Mouse (Mus musculus) C2C12 (cell line): ENCODE measurements around the gene Zfp143. TPM values are rescaled to one million over a fixed set of nuclear protein-coding genes. Genes with fewer than 3 reads are reported as not detected.
"Not testable (repeated sequence)": the region's sequence is repeated elsewhere in the genome, so short reads cannot be mapped to it uniquely, and the experiment has no call there.

ENCODE experiments used
- H3K27me3 ChIP-seq: one replicate; pipeline ENCODE4 v1.6.1; 2011; ENCODE audit not compliant: control insufficient read depth, insufficient read depth, insufficient read length
- H3K36me3 ChIP-seq: one replicate; pipeline ENCODE4 v1.6.1; 2011; ENCODE audit not compliant: control insufficient read depth, insufficient read depth
- H3K4me3 ChIP-seq: one replicate; pipeline ENCODE4 v1.5.1; 2011; ENCODE audit warnings: mild to moderate bottlenecking, control low read depth; ENCODE audit not compliant: poor library complexity, insufficient read depth, severe bottlenecking
- H3K79me2 ChIP-seq: one replicate; pipeline ENCODE4 v1.6.1; 2011; ENCODE audit not compliant: control insufficient read depth, insufficient read depth
- H3K79me3 ChIP-seq: one replicate; pipeline ENCODE4 v1.6.1; 2011; ENCODE audit warnings: low read depth, control low read depth
- H3ac ChIP-seq: one replicate; pipeline ENCODE3; 2011; ENCODE audit warnings: low read depth; ENCODE audit not compliant: control insufficient read depth, insufficient read length
- CEBPB ChIP-seq: IDR thresholded peaks from one replicate; pipeline ENCODE4 v1.6.1; 2011; ENCODE audit warnings: low read depth, mild to moderate bottlenecking, control low read depth, moderate library complexity
- CTCF ChIP-seq: IDR thresholded peaks from one replicate; pipeline ENCODE4 v1.5.1; 2011; ENCODE audit not compliant: control insufficient read depth, insufficient read depth, insufficient read length
- FOSL1 ChIP-seq: IDR thresholded peaks from one replicate; pipeline ENCODE4 v1.8.0; 2011; ENCODE audit warnings: mild to moderate bottlenecking, low read length; ENCODE audit not compliant: poor library complexity, insufficient read depth, severe bottlenecking
- MAX ChIP-seq: IDR thresholded peaks from one replicate; pipeline ENCODE4 v1.6.1; 2011; ENCODE audit warnings: mild to moderate bottlenecking, control low read depth
- MYOD1 ChIP-seq: IDR thresholded peaks from one replicate; pipeline ENCODE4 v1.6.1; 2011; ENCODE audit warnings: low read depth; ENCODE audit not compliant: control insufficient read depth, insufficient read length
- MYOG ChIP-seq: IDR thresholded peaks from one replicate; pipeline ENCODE4 v1.6.1; 2011; ENCODE audit not compliant: control insufficient read depth, insufficient read length; ENCODE audit errors: extremely low read depth
- USF1 ChIP-seq: IDR thresholded peaks from one replicate; pipeline ENCODE4 v1.6.1; 2011; ENCODE audit warnings: low read depth, mild to moderate bottlenecking, control low read depth, moderate library complexity
- polyA plus RNA-seq: library from polyadenylated mRNA; unstranded; fragments of >200 nt; fragmentation: generic; extraction: Trizol; gene quantifications from one replicate; pipeline ENCODE4 v1.2.1, GENCODE M21; 2012; ENCODE audit warnings: missing spikeins

Zfp143 gene
- polyA plus RNA-seq, 1 experiment: 7.5 TPM

- Histone ChIP-seq H3ac (peak overlapping the region; percentile 69), H3K79me2 (peaks cover 52% of the 10 kb centered on the region), H3K27me3 (no peaks in the 10 kb centered on the region), H3K4me3 (peak overlapping the region; percentile 78), H3K79me3 (peaks cover 45% of the 10 kb centered on the region), H3K36me3 (peaks cover 23% of the 10 kb centered on the region)
- TF ChIP-seq CEBPB (no peak), FOSL1 (no peak), MAX (no peak), USF1 (no peak), CTCF (no peak), MYOG (no peak)
These were observed 61.2 kb downstream of the Zfp143 start for GRCm38 (mm10) chr7:110122289-110122564.

- peak overlapping the region; percentile 78 for H3K4me3 ChIP-seq
- no peak for TF ChIP-seq FOSL1
- peak; percentile 12 for TF ChIP-seq MAX
- peaks cover 51% of the 10 kb centered on the region for H3K79me3 ChIP-seq
- no peaks in the 10 kb centered on the region for H3K27me3 ChIP-seq
- H3ac ChIP-seq: peak overlapping the region; percentile 69
- peaks cover 57% of the 10 kb centered on the region for H3K79me2 ChIP-seq
- H3K36me3 ChIP-seq: peaks cover 29% of the 10 kb centered on the region
These were observed 61.8 kb downstream of the Zfp143 start for GRCm38 (mm10) chr7:110122565-110123422.

DNA sequence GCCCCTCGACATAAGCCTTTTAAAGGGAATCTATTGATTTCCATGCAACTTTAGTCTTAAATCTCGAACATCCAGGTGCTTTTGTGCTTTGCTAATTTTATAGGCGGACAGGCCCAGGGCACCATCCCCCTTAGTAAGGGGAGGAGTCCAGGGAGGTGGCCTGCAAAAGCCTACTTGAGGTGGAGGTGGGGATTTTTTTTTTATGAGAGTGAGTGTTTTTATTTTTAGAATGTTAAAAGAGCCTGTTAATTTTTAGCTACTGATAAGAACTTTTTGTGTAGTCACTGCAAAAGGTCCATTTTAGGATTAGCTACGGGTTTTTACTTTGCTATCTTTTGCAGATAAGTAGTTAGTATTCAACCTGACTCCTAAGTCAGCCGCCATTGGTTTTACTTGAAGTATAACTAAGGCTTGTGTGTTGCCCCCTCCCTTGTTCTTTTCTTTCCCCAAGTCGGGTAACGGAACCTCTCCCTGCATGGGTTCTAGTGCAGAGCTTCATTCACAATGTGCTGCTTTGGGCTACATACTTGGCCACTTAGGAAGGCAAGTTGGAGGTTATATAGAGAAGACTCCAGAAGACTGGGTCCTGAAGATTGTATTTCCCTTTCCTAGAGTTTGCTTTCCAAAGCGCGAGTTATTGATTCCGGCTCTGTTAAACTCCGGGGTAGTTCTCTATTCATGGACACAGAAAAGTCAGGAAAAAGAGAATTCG, 63.0 kb downstream of the Zfp143 start:
- H3K79me2 ChIP-seq: peaks cover 69% of the 10 kb centered on the region
- TF ChIP-seq CTCF: no peak
- no peak for TF ChIP-seq MYOD1
- no peak for TF ChIP-seq MAX
- TF ChIP-seq USF1: no peak
- TF ChIP-seq FOSL1: no peak
- TF ChIP-seq CEBPB: no peak
- TF ChIP-seq MYOG: no peak
- H3K79me3 ChIP-seq: peaks cover 61% of the 10 kb centered on the region

GRCm38 (mm10) chr7:110128566-110128965, 67.5 kb downstream of the Zfp143 start:
- peaks cover 86% of the 10 kb centered on the region for H3K36me3 ChIP-seq
- no peak overlapping the region for H3ac ChIP-seq
- H3K79me2 ChIP-seq: peaks cover 100% of the 10 kb centered on the region
- no peak overlapping the region for H3K4me3 ChIP-seq
- H3K27me3 ChIP-seq: no peaks in the 10 kb centered on the region
- H3K79me3 ChIP-seq: peaks cover 73% of the 10 kb centered on the region
- TF ChIP-seq CEBPB (no peak), USF1 (no peak), CTCF (no peak), FOSL1 (no peak), MYOG (no peak), MAX (no peak), MYOD1 (no peak)

More for the DNA sequence above, 63.0 kb downstream of the Zfp143 start:
- peaks cover 41% of the 10 kb centered on the region for H3K36me3 ChIP-seq
- H3K4me3 ChIP-seq: peak overlapping the region; percentile 78
- peak overlapping the region; percentile 47 for H3ac ChIP-seq
- H3K27me3 ChIP-seq: no peaks in the 10 kb centered on the region

DNA sequence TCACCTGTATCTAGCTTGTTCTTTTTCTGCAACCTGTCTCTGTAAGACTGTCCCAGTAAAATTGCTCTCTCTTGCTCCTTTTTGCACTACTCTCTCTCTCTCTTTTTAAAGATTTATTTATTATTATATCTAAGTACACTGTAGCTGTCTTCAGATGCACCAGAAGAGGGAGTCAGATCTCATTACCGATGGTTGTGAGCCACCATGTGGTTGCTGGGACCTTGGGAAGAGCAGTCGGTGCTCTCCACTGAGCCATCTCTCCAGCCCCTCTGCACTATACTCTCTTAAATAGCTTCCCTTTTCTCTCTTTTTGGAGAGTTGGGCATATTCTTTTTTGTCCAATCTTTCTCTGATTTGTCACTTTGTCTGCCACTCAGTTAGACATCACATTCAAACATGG, 71.3 kb downstream of the Zfp143 start:
- H3K27me3 ChIP-seq, H3K4me3 ChIP-seq, H3ac ChIP-seq: not testable (repeated sequence)
- Histone ChIP-seq H3K79me3 (peaks cover 48% of the 10 kb centered on the region), H3K36me3 (peaks cover 96% of the 10 kb centered on the region), H3K79me2 (peaks cover 80% of the 10 kb centered on the region)

GRCm38 (mm10) chr7:110133988-110134387, 73.0 kb downstream of the Zfp143 start:
- Histone ChIP-seq H3K36me3 (peaks cover 96% of the 10 kb centered on the region), H3K79me2 (peaks cover 70% of the 10 kb centered on the region), H3ac (no peak overlapping the region), H3K79me3 (peaks cover 36% of the 10 kb centered on the region), H3K27me3 (no peaks in the 10 kb centered on the region), H3K4me3 (no peak overlapping the region)
- no peak for TF ChIP-seq MYOG
- TF ChIP-seq FOSL1: no peak
- TF ChIP-seq CEBPB: no peak
- no peak for TF ChIP-seq USF1
- TF ChIP-seq MYOD1: no peak
- no peak for TF ChIP-seq CTCF
- TF ChIP-seq MAX: no peak
